Mouse (Mus musculus): ENCODE results near the gene Gk5.

DNA sequence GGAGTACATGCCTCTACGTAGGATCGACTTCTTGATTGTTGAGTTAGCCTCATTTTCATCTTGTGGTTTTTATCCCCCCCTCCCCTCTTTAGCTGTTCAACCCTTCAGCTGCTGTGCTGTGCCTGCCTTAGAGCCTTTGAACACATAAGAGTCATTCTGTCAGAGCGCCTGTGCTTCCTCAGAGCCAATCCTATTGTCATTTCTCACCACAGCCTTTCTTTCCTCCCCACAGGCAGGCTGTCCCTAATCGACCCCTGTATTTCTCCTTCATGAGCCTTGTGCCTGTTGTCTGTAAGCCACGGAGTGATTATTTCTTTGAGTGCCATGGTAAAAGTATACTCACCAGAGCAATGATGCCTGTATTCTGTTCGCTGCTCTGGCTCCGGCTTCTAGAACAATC, 16.3 kb downstream of the Gk5 start:
- TF ChIP-seq CTCF (IDR thresholded peaks at IDR 0.05; ENCODE audit: borderline replicate concordance, insufficient read depth, low read length) (no peak), POLR2A (IDR thresholded peaks at IDR 0.05; ENCODE audit: low read depth, low read length) (no peak)

Measured in embryonic fibroblast, embryonic 13.5 days (primary cell).